13 mouse cellular contexts compared by ENCODE assay signal in genomic region chr15:99248972-99249371, GRCm38 (mm10). TPM values are rescaled to one million over a fixed set of nuclear protein-coding genes. Genes with fewer than 3 reads are reported as not detected.
DNase-seq lines count a peak whose midpoint lies in the region; ATAC-seq and TF ChIP-seq lines count a peak whose summit lies in the region.
"Had no signal": no experiment of that assay in that cellular context is flagged by ENCODE, and none has a peak within 500 bp of the region (broad histone marks: within the 10 kb centered on the region; RNA-seq: fewer than 3 reads in every experiment).

No protein-coding gene starts in this region.

- no peaks in the 10 kb centered on the region for H3K9me3 ChIP-seq in heart, embryonic 16.5 days (replicated peaks; ENCODE audit: control insufficient read depth, low read length)
- no peaks in the 10 kb centered on the region for H3K9me3 ChIP-seq in midbrain, embryonic 10.5 days (replicated peaks)
- H3K9me3 ChIP-seq: liver, embryonic 15.5 days had no signal

- H3K4me2 ChIP-seq in heart, embryonic 16.5 days (ENCODE audit: low read depth, low read length): peak overlapping the region; percentile 78
- H3K4me2 ChIP-seq in myocyte (ENCODE audit: low read depth): peak overlapping the region; percentile 95
- H3K4me2 ChIP-seq: liver, embryonic 15.5 days had no signal

- ATAC-seq in frontal cortex, adult (ENCODE audit: low TSS enrichment): peak; percentile 49
- peak; percentile 59 for ATAC-seq in heart, embryonic 16.5 days (replicated peaks; ENCODE audit: extremely low read depth, insufficient read depth, low FRiP score)
- no peak for ATAC-seq in activated CD4-positive, CD25-positive, alpha-beta regulatory T cell, adult 4 months
- ATAC-seq: forebrain, embryonic 14.5 days; intestine, postnatal 0 days had no signal

- peak overlapping the region; percentile 43 for H3K4me3 ChIP-seq in heart, embryonic 16.5 days (ENCODE audit: low read length)
- H3K4me3 ChIP-seq in myocyte: no peak overlapping the region
- no peak overlapping the region for H3K4me3 ChIP-seq in midbrain, embryonic 10.5 days
- H3K4me3 ChIP-seq: liver, embryonic 15.5 days had no signal

- peaks cover 26% of the 10 kb centered on the region for H3K36me3 ChIP-seq in heart, embryonic 16.5 days (ENCODE audit: control insufficient read depth, insufficient read depth)
- peaks cover 19% of the 10 kb centered on the region for H3K36me3 ChIP-seq in myocyte (ENCODE audit: control insufficient read depth, insufficient read depth)
- peaks cover 63% of the 10 kb centered on the region for H3K36me3 ChIP-seq in midbrain, embryonic 10.5 days

- 45% methylated on average over 9 of the region's 9 CpGs for WGBS in heart, embryonic 16.5 days
- WGBS in midbrain, embryonic 10.5 days: 85% methylated on average over 9 of the region's 9 CpGs

- no peak for TF ChIP-seq POLR2A in myocyte (IDR thresholded peaks at IDR 0.05; ENCODE audit: insufficient read length, low read depth)

- no peak overlapping the region for H3ac ChIP-seq in myocyte (ENCODE audit: control insufficient read depth, insufficient read length)

- peak overlapping the region; percentile 98 for H3K27ac ChIP-seq in heart, embryonic 16.5 days (ENCODE audit: low read length)
- no peak overlapping the region for H3K27ac ChIP-seq in midbrain, embryonic 10.5 days (replicated peaks)
- H3K27ac ChIP-seq: liver, embryonic 15.5 days had no signal

- peaks cover 40% of the 10 kb centered on the region for H3K4me1 ChIP-seq in heart, embryonic 16.5 days (ENCODE audit: control insufficient read depth, insufficient read depth, low read length)
- peaks cover 28% of the 10 kb centered on the region for H3K4me1 ChIP-seq in midbrain, embryonic 10.5 days

- H3K79me2 ChIP-seq in myocyte (ENCODE audit: control insufficient read depth, insufficient read depth): peaks cover 13% of the 10 kb centered on the region

- peak; percentile 57 for DNase-seq in cerebellum, adult 9-11 months
- DNase-seq in cerebellum, adult 11 months: no peak
- DNase-seq in urinary bladder, adult 18-20 months (ENCODE audit: low spot score in 2 of 2): no peak
- DNase-seq in midbrain, embryonic 10.5 days (ENCODE audit: low spot score): no peak
- DNase-seq: cerebellum, adult 8-10 months; spleen, adult 18-20 months had no signal

- H3K27me3 ChIP-seq in heart, embryonic 16.5 days (ENCODE audit: control insufficient read depth, insufficient read depth, low read length): no peaks in the 10 kb centered on the region
- no peaks in the 10 kb centered on the region for H3K27me3 ChIP-seq in myocyte (ENCODE audit: control insufficient read depth, insufficient read depth, insufficient read length)
- H3K27me3 ChIP-seq in midbrain, embryonic 10.5 days (ENCODE audit: low read depth, poor library complexity, severe bottlenecking): no peaks in the 10 kb centered on the region
- H3K27me3 ChIP-seq: liver, embryonic 15.5 days had no signal

- peak overlapping the region; percentile 75 for H3K9ac ChIP-seq in heart, embryonic 16.5 days (ENCODE audit: low read length)
- H3K9ac ChIP-seq: liver, embryonic 15.5 days had no signal

TF ChIP-seq in myocyte, 11 proteins besides CTCF, POLR2A, EP300 and RAD21:
- TF ChIP-seq MYOG (IDR thresholded peaks at IDR 0.05; ENCODE audit: control insufficient read depth in 1 of 3, insufficient read depth in 1 of 3, insufficient read length in 2 of 3, low read depth in 2 of 3) (peak in 1 of 3 experiments; percentile 60), TCF3 (IDR thresholded peaks at IDR 0.05; ENCODE audit: insufficient read length, low read depth) (no peak), MYOD1 (IDR thresholded peaks at IDR 0.05; ENCODE audit: control insufficient read depth in 1 of 3, insufficient read length in 2 of 3, low read depth in 2 of 3) (peak in 2 of 3 experiments; percentile 3 to 71)

RNA-seq across cellular contexts. Expression of gene Mcrs1, which starts 2.8 kb away (rescaled TPM):
- polyA plus RNA-seq in heart, embryonic 16.5 days (2015; fragmentation: Nextera tagmentation; extraction: Ambion mirVana): 155 and 163 TPM in 2 replicates
- 99.1 TPM for polyA plus RNA-seq in myocyte (2012; fragmentation: generic; extraction: Trizol)
- polyA plus RNA-seq in activated CD4-positive, CD25-positive, alpha-beta regulatory T cell, adult 4 months (2017; shearing (Covaris generic)): 10 to 100 TPM; 54.8 to 55.6 TPM
- 202 and 215 TPM in 2 replicates for polyA plus RNA-seq in midbrain, embryonic 10.5 days (2016; fragmentation: Nextera tagmentation; extraction: Ambion mirVana)

RNA-seq across cellular contexts. Expression of gene Kcnh3, which starts 24.3 kb away (rescaled TPM):
- polyA plus RNA-seq in heart, embryonic 16.5 days (2015; fragmentation: Nextera tagmentation; extraction: Ambion mirVana): 1.3 TPM in 2 replicates
- polyA plus RNA-seq in myocyte (2012; fragmentation: generic; extraction: Trizol): 0.17 TPM
- not detected for polyA plus RNA-seq in activated CD4-positive, CD25-positive, alpha-beta regulatory T cell, adult 4 months (2017; shearing (Covaris generic))
- 0.07 TPM in 1 of 2 replicates, not detected in the other for polyA plus RNA-seq in midbrain, embryonic 10.5 days (2016; fragmentation: Nextera tagmentation; extraction: Ambion mirVana)

RNA-seq across cellular contexts. Expression of gene Prpf40b, which starts 45.9 kb away (rescaled TPM):
- polyA plus RNA-seq in heart, embryonic 16.5 days (2015; fragmentation: Nextera tagmentation; extraction: Ambion mirVana): 36.0 and 46.6 TPM in 2 replicates
- 59.7 TPM for polyA plus RNA-seq in myocyte (2012; fragmentation: generic; extraction: Trizol)
- 1 to 10 TPM; 3.9 to 7.4 TPM for polyA plus RNA-seq in activated CD4-positive, CD25-positive, alpha-beta regulatory T cell, adult 4 months (2017; shearing (Covaris generic))
- polyA plus RNA-seq in midbrain, embryonic 10.5 days (2016; fragmentation: Nextera tagmentation; extraction: Ambion mirVana): 61.2 and 70.7 TPM in 2 replicates

RNA-seq across cellular contexts. Expression of gene Fam186b, which starts 46.7 kb away (rescaled TPM):
- 0.13 and 0.16 TPM in 2 replicates for polyA plus RNA-seq in heart, embryonic 16.5 days (2015; fragmentation: Nextera tagmentation; extraction: Ambion mirVana)
- polyA plus RNA-seq in myocyte (2012; fragmentation: generic; extraction: Trizol): 0.06 TPM
- polyA plus RNA-seq in activated CD4-positive, CD25-positive, alpha-beta regulatory T cell, adult 4 months (2017; shearing (Covaris generic)): under 1 TPM; 0.24 to 0.30 TPM
- polyA plus RNA-seq in midbrain, embryonic 10.5 days (2016; fragmentation: Nextera tagmentation; extraction: Ambion mirVana): 0.11 and 0.19 TPM in 2 replicates
- polyA plus RNA-seq: intestine, postnatal 0 days; liver, embryonic 15.5 days had no signal
